Mouse (Mus musculus) embryo, embryonic 11 days (tissue): ENCODE results near the gene Olfr690.
"Not testable (repeated sequence)": the region's sequence is repeated elsewhere in the genome, so short reads cannot be mapped to it uniquely, and the experiment has no call there.

Experiments used
- DNase-seq: peaks from one replicate; pipeline ENCODE4 v3.0.0-alpha.2; 2015

The Olfr690 gene

GRCm38 (mm10) chr7:105334004-105334403 is at the start of gene Olfr690:
Gene Olfr690 (minus strand): TSS chr7:105334104.
- no peak for DNase-seq

GRCm38 (mm10) chr7:105380329-105380728 is 46.4 kb upstream of the Olfr690 start:
- no peak for DNase-seq

- no peak for DNase-seq
These were observed 41.0 kb upstream of the Olfr690 start, which contains the start of gene Gm5901 for GRCm38 (mm10) chr7:105374866-105375265. Gene Gm5901 (plus strand): TSS chr7:105375038.

GRCm38 (mm10) chr7:105373976-105374375 is 40.1 kb upstream of the Olfr690 start:
- no peak for DNase-seq

GRCm38 (mm10) chr7:105373509-105373908 is 39.6 kb upstream of the Olfr690 start:
- DNase-seq: no peak

GRCm38 (mm10) chr7:105372912-105373311 is 39.0 kb upstream of the Olfr690 start:
- no peak for DNase-seq

- no peak for DNase-seq
These were observed 34.6 kb upstream of the Olfr690 start for GRCm38 (mm10) chr7:105368521-105368920.

- DNase-seq: no peak
These were observed 34.0 kb upstream of the Olfr690 start, which contains the start of gene Olfr692 for GRCm38 (mm10) chr7:105367930-105368329. Gene Olfr692 (plus strand): TSS chr7:105368230.

- no peak for DNase-seq
These were observed 33.4 kb upstream of the Olfr690 start for GRCm38 (mm10) chr7:105367268-105367667.

GRCm38 (mm10) chr7:105361713-105362112 is 27.8 kb upstream of the Olfr690 start:
- no peak for DNase-seq

GRCm38 (mm10) chr7:105356487-105356886 is 22.6 kb upstream of the Olfr690 start:
- not testable (repeated sequence) for DNase-seq

- not testable (repeated sequence) for DNase-seq
These were observed 22.2 kb upstream of the Olfr690 start for GRCm38 (mm10) chr7:105356064-105356463.

GRCm38 (mm10) chr7:105342752-105343151 is 8.8 kb upstream of the Olfr690 start:
- DNase-seq: no peak

GRCm38 (mm10) chr7:105342170-105342569 is 8.3 kb upstream of the Olfr690 start, which contains the start of gene Olfr691:
Gene Olfr691 (minus strand): TSS chr7:105342270.
- no peak for DNase-seq

GRCm38 (mm10) chr7:105325302-105325701 is 8.6 kb downstream of the Olfr690 start:
- DNase-seq: no peak

GRCm38 (mm10) chr7:105310865-105311264 is 23.0 kb downstream of the Olfr690 start, which contains the start of gene Olfr689:
Gene Olfr689 (plus strand): TSS chr7:105311165.
- no peak for DNase-seq

- DNase-seq: no peak
These were observed 43.9 kb downstream of the Olfr690 start for GRCm38 (mm10) chr7:105290051-105290450.

- DNase-seq: no peak
These were observed 46.1 kb downstream of the Olfr690 start, which contains the start of gene Olfr688 for GRCm38 (mm10) chr7:105287795-105288194. Gene Olfr688 (plus strand): TSS chr7:105288095.
